Mouse (Mus musculus): ENCODE data around the gene Lrch1. TPM values are rescaled to one million over a fixed set of nuclear protein-coding genes. Genes with fewer than 3 reads are reported as not detected.

The Lrch1 gene
- polyA plus RNA-seq, 1 experiment from 2014 or later: 16.6 TPM

DNA sequence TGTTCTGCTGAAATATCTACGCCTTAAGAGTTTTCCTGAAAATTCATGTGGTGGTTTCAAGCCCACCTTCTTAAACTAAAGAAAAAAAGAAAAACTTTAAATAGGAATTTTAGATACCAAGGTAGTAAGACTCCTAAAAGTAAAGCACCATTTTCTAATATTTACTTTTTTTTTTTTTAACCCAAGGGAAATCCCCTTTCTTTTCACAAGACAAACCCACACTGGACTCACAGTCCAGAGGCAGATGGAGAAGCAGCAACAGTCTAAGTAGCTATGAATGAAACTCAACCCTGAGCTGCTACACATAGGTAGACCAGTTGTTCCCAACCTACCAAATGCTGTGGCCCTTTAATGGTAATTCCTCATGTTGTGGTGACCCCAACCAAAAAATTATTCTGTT, 59.6 kb downstream of the Lrch1 start:
- no peak for ATAC-seq (ENCODE audit: insufficient number of reproducible peaks, low FRiP score)
- 100% methylated on average over 1 of the region's 1 CpGs for whole genome bisulfite sequencing
- Histone ChIP-seq H3K4me3 (no peak overlapping the region), H3K4me1 (replicated peaks) (peaks cover 66% of the 10 kb centered on the region), H3K36me3 (no peaks in the 10 kb centered on the region), H3K27ac (ENCODE audit: poor library complexity, severe bottlenecking) (no peak overlapping the region), H3K9me3 (replicated peaks) (no peaks in the 10 kb centered on the region), H3K9ac (no peak overlapping the region), H3K4me2 (no peak overlapping the region), H3K27me3 (replicated peaks) (no peaks in the 10 kb centered on the region)

DNA sequence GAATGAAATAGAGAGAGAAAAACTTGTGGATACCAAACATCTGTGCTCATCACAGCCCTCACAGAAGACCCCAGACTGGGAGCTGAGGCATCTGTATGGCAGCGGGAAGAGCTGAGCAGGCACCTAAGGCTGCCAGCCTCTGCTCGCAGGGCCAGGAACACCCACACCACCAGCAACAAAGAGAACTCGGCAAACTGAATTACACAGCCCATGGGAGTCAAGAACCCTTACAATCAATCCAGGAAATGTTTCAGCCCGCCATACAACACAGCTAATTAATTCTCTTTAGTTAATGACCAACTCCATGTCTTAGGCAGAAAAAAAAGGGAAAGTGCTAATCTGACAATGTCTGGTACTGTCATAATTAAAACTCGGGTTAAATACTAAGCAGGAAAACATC, 61.2 kb downstream of the Lrch1 start:
- 73% methylated on average over 5 of the region's 5 CpGs for WGBS
- Histone ChIP-seq H3K4me2 (no peak overlapping the region), H3K36me3 (no peaks in the 10 kb centered on the region), H3K4me3 (no peak overlapping the region), H3K9me3 (replicated peaks) (no peaks in the 10 kb centered on the region), H3K27me3 (replicated peaks) (no peaks in the 10 kb centered on the region), H3K27ac (ENCODE audit: poor library complexity, severe bottlenecking) (no peak overlapping the region), H3K9ac (no peak overlapping the region), H3K4me1 (replicated peaks) (peaks cover 74% of the 10 kb centered on the region)
- ATAC-seq (ENCODE audit: insufficient number of reproducible peaks, low FRiP score): no peak

DNA sequence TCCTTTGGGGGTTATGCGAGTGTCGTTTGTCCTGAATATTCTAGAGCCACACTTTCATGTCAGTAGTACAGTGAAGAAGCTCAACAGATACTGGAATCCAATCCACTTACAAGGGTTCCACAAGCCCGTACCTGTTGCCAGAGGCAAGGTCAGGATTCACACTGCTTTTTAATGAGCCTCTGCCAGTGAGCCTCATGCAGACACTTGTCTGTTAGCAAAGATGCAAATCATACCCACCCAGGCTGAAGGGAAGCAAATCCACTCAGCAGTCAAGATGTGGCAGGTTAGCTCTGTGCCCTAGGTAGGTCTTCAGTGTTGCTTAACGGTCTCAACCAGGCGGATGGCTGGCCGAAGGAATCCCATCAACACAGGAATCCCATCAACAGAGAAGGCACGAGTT, 62.8 kb downstream of the Lrch1 start:
- H3K4me2 ChIP-seq: no peak overlapping the region
- H3K9ac ChIP-seq: no peak overlapping the region
- WGBS: 63% methylated on average over 7 of the region's 7 CpGs
- no peaks in the 10 kb centered on the region for H3K9me3 ChIP-seq (replicated peaks)
- peaks cover 66% of the 10 kb centered on the region for H3K4me1 ChIP-seq (replicated peaks)
- no peaks in the 10 kb centered on the region for H3K36me3 ChIP-seq
- H3K27ac ChIP-seq (ENCODE audit: poor library complexity, severe bottlenecking): 0 out of 2 replicates have a peak overlapping the region, but pooled peaks have one; percentile 8
- no peak for ATAC-seq (ENCODE audit: insufficient number of reproducible peaks, low FRiP score)
- no peak overlapping the region for H3K4me3 ChIP-seq
- no peaks in the 10 kb centered on the region for H3K27me3 ChIP-seq (replicated peaks)

DNA sequence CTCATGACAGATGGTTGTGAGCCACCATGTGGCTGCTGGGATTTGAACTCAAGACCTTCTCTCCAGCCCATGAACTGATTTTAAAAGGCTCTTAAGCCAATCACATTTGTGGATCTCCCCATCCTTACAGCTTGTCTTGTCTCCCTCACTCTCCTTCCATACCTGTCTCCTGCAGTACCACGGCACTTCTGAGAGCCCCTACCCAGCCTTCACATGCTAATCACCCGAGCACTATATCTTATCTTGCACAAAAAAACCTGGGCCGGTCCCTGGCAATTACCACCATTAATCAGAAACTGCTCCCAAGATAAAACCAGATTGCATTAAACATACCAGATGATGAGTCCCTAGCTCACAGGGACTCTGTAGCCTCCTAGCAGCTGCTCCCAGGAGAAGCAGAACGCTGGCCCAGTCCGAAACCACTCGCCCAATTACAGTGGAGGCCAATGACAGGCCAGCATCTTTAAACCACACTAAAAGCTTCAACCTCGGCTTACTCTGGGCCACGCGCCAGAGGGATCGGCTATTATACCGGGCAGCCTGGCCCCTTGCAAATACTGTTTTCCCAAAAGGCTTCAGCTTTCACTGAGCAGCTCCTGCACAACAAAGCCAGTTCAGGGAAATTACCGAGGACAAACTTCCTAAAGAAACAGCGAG, 63.5 kb downstream of the Lrch1 start:
- Histone ChIP-seq H3K9ac (no peak overlapping the region), H3K27ac (ENCODE audit: poor library complexity, severe bottlenecking) (no peak overlapping the region), H3K4me1 (replicated peaks) (peaks cover 58% of the 10 kb centered on the region), H3K27me3 (replicated peaks) (no peaks in the 10 kb centered on the region), H3K4me3 (no peak overlapping the region), H3K9me3 (replicated peaks) (no peaks in the 10 kb centered on the region), H3K36me3 (no peaks in the 10 kb centered on the region), H3K4me2 (peak overlapping the region; percentile 6)
- ATAC-seq (ENCODE audit: insufficient number of reproducible peaks, low FRiP score): no peak
- WGBS: 19% methylated on average over 13 of the region's 13 CpGs

DNA sequence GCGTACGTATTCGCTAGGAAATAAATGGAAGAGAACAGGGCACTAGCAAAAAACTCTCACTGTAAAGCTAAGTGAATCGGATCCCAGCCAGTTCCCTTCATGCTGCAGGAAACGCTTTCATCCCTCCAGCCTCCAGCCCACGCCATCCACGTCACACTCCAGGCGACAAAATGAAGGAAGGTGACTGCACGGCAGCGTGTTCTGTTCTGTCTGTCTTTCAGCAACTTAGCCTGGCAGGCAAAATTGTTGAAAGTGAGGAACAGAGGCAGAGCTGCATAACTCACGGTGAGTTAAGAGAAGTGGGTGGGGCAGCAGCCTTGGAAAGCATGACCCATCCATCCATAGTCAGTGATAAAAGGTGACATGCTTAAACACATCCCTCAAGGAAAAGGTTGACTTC, 64.5 kb downstream of the Lrch1 start:
- H3K4me1 ChIP-seq (replicated peaks): peaks cover 58% of the 10 kb centered on the region

DNA sequence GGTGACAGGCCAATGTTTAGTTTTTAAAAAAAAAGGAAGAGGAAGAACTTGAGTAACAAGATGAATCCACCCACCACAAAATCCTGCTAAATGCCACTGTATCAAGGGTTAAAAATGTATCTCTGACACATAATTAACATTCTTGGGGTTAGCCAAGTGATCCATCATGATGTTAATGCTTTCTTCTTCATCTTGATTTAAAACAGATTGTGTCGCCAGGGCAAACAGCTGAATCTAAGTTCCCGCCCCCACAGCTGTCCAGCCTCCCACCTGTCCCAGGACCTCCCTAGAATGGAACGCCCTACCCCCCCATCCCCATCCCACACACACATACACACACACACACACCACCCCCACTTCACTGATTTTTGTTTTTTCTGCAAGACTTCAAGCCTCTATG, 64.9 kb downstream of the Lrch1 start:
- no peak overlapping the region for H3K4me3 ChIP-seq
- peaks cover 63% of the 10 kb centered on the region for H3K4me1 ChIP-seq (replicated peaks)
- WGBS: 70% methylated on average over 3 of the region's 3 CpGs
- H3K9ac ChIP-seq: no peak overlapping the region
- no peaks in the 10 kb centered on the region for H3K36me3 ChIP-seq
- H3K4me2 ChIP-seq: peak overlapping the region; percentile 53; the same call in 1 of the 2 replicates
- ATAC-seq (ENCODE audit: insufficient number of reproducible peaks, low FRiP score): no peak
- H3K27me3 ChIP-seq (replicated peaks): no peaks in the 10 kb centered on the region
- H3K9me3 ChIP-seq (replicated peaks): no peaks in the 10 kb centered on the region
- peak overlapping the region; percentile 37; the same call in 1 of the 2 replicates for H3K27ac ChIP-seq (ENCODE audit: poor library complexity, severe bottlenecking)

More for the DNA sequence above, 64.5 kb downstream of the Lrch1 start:
- no peaks in the 10 kb centered on the region for H3K36me3 ChIP-seq
- no peak for ATAC-seq (ENCODE audit: insufficient number of reproducible peaks, low FRiP score)
- H3K4me2 ChIP-seq: peak overlapping the region; percentile 53
- no peaks in the 10 kb centered on the region for H3K9me3 ChIP-seq (replicated peaks)
- H3K4me3 ChIP-seq: no peak overlapping the region
- WGBS: 40% methylated on average over 11 of the region's 11 CpGs
- H3K9ac ChIP-seq: no peak overlapping the region
- H3K27ac ChIP-seq (ENCODE audit: poor library complexity, severe bottlenecking): peak overlapping the region; percentile 37; the same call in 1 of the 2 replicates
- no peaks in the 10 kb centered on the region for H3K27me3 ChIP-seq (replicated peaks)

DNA sequence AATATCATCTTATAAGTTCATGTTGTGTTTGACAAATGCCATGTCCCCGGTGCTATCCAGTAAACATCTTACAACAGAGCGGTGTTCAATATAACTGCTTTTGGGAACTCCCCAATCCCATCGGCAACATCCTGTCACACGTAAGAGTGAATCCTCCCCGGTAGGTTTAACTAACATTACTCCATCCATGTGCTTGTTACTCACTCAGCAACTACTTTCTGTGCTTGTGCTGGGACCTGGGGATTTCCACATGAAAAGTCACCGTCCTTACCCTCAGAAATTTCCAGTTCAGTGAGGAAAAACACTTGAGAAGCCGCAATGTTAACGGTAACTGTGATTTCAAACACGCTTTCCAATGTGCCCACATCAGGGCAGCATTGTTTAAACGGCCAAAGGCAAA, 66.8 kb downstream of the Lrch1 start:
- Histone ChIP-seq H3K4me3 (no peak overlapping the region), H3K27me3 (replicated peaks) (no peaks in the 10 kb centered on the region), H3K9ac (no peak overlapping the region), H3K27ac (ENCODE audit: poor library complexity, severe bottlenecking) (no peak overlapping the region), H3K36me3 (no peaks in the 10 kb centered on the region), H3K9me3 (replicated peaks) (no peaks in the 10 kb centered on the region), H3K4me1 (replicated peaks) (peaks cover 60% of the 10 kb centered on the region), H3K4me2 (no peak overlapping the region)
- 86% methylated on average over 10 of the region's 10 CpGs for WGBS
- no peak for ATAC-seq (ENCODE audit: insufficient number of reproducible peaks, low FRiP score)

DNA sequence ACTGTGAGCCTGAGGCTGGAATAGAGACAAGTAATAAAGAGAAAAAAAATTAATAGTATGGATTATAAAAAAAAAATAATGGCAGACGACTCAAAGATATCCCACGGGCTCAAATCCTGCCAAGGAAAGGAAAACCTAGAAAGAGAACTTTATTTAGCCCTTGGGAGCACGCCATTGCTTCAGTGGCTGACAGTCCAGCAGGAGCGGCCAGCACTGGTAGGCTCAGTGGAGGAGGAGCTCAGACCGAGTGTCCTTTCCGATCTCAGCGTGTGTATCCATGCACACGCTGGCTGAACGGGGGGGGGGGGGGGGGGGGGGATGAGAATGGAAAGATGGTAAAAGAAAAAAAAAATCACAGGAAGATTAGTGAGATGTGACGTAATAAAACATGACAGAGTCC, 68.2 kb downstream of the Lrch1 start:
- H3K4me1 ChIP-seq (replicated peaks): peaks cover 49% of the 10 kb centered on the region
- no peak for ATAC-seq (ENCODE audit: insufficient number of reproducible peaks, low FRiP score)
- H3K9ac ChIP-seq: no peak overlapping the region
- 74% methylated on average over 10 of the region's 10 CpGs for WGBS
- H3K4me2 ChIP-seq: no peak overlapping the region
- H3K36me3 ChIP-seq: no peaks in the 10 kb centered on the region
- H3K27ac ChIP-seq (ENCODE audit: poor library complexity, severe bottlenecking): no peak overlapping the region
- H3K9me3 ChIP-seq (replicated peaks): no peaks in the 10 kb centered on the region
- H3K27me3 ChIP-seq (replicated peaks): no peaks in the 10 kb centered on the region
- no peak overlapping the region for H3K4me3 ChIP-seq

DNA sequence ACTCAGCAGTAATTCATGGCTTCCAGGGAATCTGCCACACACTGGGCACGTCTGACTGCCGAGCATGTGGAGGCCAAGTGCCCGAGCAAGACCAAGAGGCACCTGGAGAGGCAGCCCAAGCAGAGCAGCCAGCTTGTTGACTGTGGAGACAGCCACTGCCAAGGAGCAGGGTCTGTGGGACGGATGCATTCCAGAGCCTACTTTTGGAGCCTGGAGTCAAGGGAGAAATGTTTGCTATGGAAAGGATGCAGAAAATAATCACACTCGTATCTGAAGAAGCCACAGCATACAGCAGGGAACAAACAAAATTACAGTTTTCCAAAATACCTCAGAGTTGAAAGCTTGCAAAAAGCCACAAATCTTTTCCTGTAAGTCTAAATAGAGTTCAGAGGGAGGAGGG, 70.4 kb downstream of the Lrch1 start:
- no peak for ATAC-seq (ENCODE audit: insufficient number of reproducible peaks, low FRiP score)
- H3K27me3 ChIP-seq (replicated peaks): no peaks in the 10 kb centered on the region
- H3K4me1 ChIP-seq (replicated peaks): peaks cover 37% of the 10 kb centered on the region
- H3K27ac ChIP-seq (ENCODE audit: poor library complexity, severe bottlenecking): peak overlapping the region; percentile 53
- 36% methylated on average over 5 of the region's 5 CpGs for WGBS
- no peak overlapping the region for H3K4me2 ChIP-seq
- no peak overlapping the region for H3K9ac ChIP-seq
- no peaks in the 10 kb centered on the region for H3K9me3 ChIP-seq (replicated peaks)
- H3K36me3 ChIP-seq: no peaks in the 10 kb centered on the region
- H3K4me3 ChIP-seq: no peak overlapping the region

DNA sequence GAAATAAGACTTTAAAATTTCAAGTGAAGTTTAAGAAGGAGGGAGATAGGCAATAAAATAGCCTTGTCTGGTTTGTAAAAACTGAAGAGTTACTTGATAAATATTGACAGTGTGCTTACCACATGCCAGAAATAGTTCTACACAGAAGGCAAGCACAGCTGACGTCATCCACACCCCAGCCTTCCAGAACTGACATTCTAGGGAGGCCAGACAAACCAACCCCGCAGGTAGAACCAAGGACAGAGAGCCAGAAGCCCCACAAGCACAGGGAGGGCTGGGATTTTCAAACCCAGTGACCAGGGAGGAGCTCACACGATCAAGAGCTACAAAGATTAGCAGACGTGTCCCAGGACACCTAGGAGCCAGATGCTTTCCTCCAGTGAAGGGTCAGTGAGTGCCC, 76.5 kb downstream of the Lrch1 start:
- Histone ChIP-seq H3K9me3 (replicated peaks) (no peaks in the 10 kb centered on the region), H3K4me2 (peak overlapping the region; percentile 30; the same call in 1 of the 2 replicates), H3K4me1 (replicated peaks) (peaks cover 64% of the 10 kb centered on the region), H3K27me3 (replicated peaks) (no peaks in the 10 kb centered on the region), H3K4me3 (no peak overlapping the region), H3K36me3 (no peaks in the 10 kb centered on the region), H3K27ac (ENCODE audit: poor library complexity, severe bottlenecking) (peak overlapping the region; percentile 79), H3K9ac (peak overlapping the region; percentile 42)
- 22% methylated on average over 4 of the region's 4 CpGs for WGBS
- 0 out of 2 replicates have a peak, but pooled peaks have one; percentile 50 for ATAC-seq (ENCODE audit: insufficient number of reproducible peaks, low FRiP score)

DNA sequence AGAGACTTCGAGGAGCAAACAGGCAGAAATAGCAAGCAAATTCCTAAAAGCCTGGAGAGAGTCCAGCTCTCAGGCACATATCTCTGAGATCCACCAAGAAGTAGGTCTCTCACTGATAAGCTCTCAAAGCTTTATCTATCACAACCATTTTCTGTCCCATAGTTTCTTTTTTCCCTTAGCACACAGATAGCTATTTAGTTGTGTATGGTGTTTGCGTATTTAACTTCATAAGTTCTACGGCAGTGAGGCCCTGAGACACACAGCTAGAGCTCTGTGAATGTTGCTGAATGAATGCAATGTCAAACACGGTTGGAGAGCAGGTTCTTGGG, 78.8 kb downstream of the Lrch1 start:
- Histone ChIP-seq H3K4me1 (replicated peaks) (peaks cover 80% of the 10 kb centered on the region), H3K9me3 (replicated peaks) (no peaks in the 10 kb centered on the region), H3K27ac (ENCODE audit: poor library complexity, severe bottlenecking) (no peak overlapping the region), H3K9ac (no peak overlapping the region), H3K4me3 (no peak overlapping the region), H3K27me3 (replicated peaks) (no peaks in the 10 kb centered on the region), H3K4me2 (no peak overlapping the region), H3K36me3 (no peaks in the 10 kb centered on the region)
- no peak for ATAC-seq (ENCODE audit: insufficient number of reproducible peaks, low FRiP score)
- 54% methylated on average over 4 of the region's 4 CpGs for WGBS

Measured in heart, embryonic 12.5 days (tissue).